Mouse (Mus musculus) limb, embryonic 10.5 days (tissue): ENCODE measurements at regions not wholly inside any gene's neighbourhood (a gene's known extent, or its start where the extent isn't known, plus 50 kb on each side); places are given as distances from the start of the nearest gene placed in this dataset.

Experiments
- DNase-seq: peaks from one replicate; pipeline ENCODE4 v3.0.0-alpha.2; 2017; ENCODE audit warnings: low spot score
- H3K27ac ChIP-seq: fragments of 300-500 bp; sonication (generic); 2 replicates; pipeline ENCODE4 v1.5.1; 2016; ENCODE audit warnings: mild to moderate bottlenecking
- H3K27me3 ChIP-seq: fragments of 300-500 bp; sonication (generic); 2 replicates; pipeline ENCODE4 v1.6.1; 2016; ENCODE audit warnings: low read depth, mild to moderate bottlenecking; ENCODE audit not compliant: poor library complexity, severe bottlenecking
- H3K36me3 ChIP-seq: fragments of 300-500 bp; sonication (generic); 2 replicates; pipeline ENCODE4 v1.6.1; 2016; ENCODE audit warnings: mild to moderate bottlenecking, moderate library complexity
- H3K4me1 ChIP-seq: fragments of 300-500 bp; sonication (generic); 2 replicates; pipeline ENCODE4 v1.6.1; 2016
- H3K4me3 ChIP-seq: fragments of 300-500 bp; sonication (generic); 2 replicates; pipeline ENCODE4 v1.5.1; 2016; ENCODE audit warnings: mild to moderate bottlenecking, moderate library complexity
- H3K9me3 ChIP-seq: fragments of 300-500 bp; sonication (generic); replicated peaks from 2 replicates; pipeline ENCODE4 v1.6.1; 2016; ENCODE audit warnings: mild to moderate bottlenecking
- WGBS: fragments of 180-500 bp; shearing (Covaris S2); methylation state at CpG from one replicate; pipeline ENCODE4 v1.1.7; 2016; 5-methylcytosine and 5-hydroxymethylcytosine counted together

GRCm38 (mm10) chr8:33997676-33998075, 113.9 kb downstream of the Gm10131 start:
- H3K27ac ChIP-seq, result no peak overlapping the region
- 29% methylated on average over 4 of the region's 4 CpGs for whole genome bisulfite sequencing
- H3K4me3 ChIP-seq, result no peak overlapping the region
- DNase-seq, result no peak
- no peaks in the 10 kb centered on the region for H3K9me3 ChIP-seq
- no peaks in the 10 kb centered on the region for H3K27me3 ChIP-seq
- peaks cover 8% of the 10 kb centered on the region for H3K4me1 ChIP-seq
- no peaks in the 10 kb centered on the region for H3K36me3 ChIP-seq

- Histone ChIP-seq H3K4me1 (peaks cover 24% of the 10 kb centered on the region), H3K27ac (peak overlapping the region; percentile 58), H3K36me3 (no peaks in the 10 kb centered on the region), H3K4me3 (no peak overlapping the region), H3K9me3 (no peaks in the 10 kb centered on the region), H3K27me3 (no peaks in the 10 kb centered on the region)
- 21% methylated on average over 11 of the region's 11 CpGs for WGBS
- peak; percentile 48 for DNase-seq
Measured at GRCm38 (mm10) chr8:33992946-33993345, 118.6 kb downstream of the Gm10131 start.

GRCm38 (mm10) chr8:33991917-33992875, 119.3 kb downstream of the Gm10131 start:
- Histone ChIP-seq H3K36me3 (no peaks in the 10 kb centered on the region), H3K27me3 (no peaks in the 10 kb centered on the region), H3K9me3 (no peaks in the 10 kb centered on the region), H3K4me3 (peak overlapping the region; percentile 19; the same call in 1 of the 2 replicates), H3K27ac (peak overlapping the region; percentile 75), H3K4me1 (peaks cover 24% of the 10 kb centered on the region)
- no peak for DNase-seq
- WGBS, result 44% methylated on average over 12 of the region's 12 CpGs

GRCm38 (mm10) chr8:33991165-33991916, 120.2 kb downstream of the Gm10131 start:
- Histone ChIP-seq H3K27me3 (no peaks in the 10 kb centered on the region), H3K9me3 (no peaks in the 10 kb centered on the region), H3K4me3 (peak overlapping the region; percentile 19; the same call in 1 of the 2 replicates), H3K36me3 (no peaks in the 10 kb centered on the region), H3K27ac (peak overlapping the region; percentile 75), H3K4me1 (peaks cover 24% of the 10 kb centered on the region)
- 35% methylated on average over 17 of the region's 17 CpGs for WGBS
- DNase-seq, result peak; percentile 57

GRCm38 (mm10) chr8:33990039-33990438, 121.5 kb downstream of the Gm10131 start:
- H3K36me3 ChIP-seq, result no peaks in the 10 kb centered on the region
- DNase-seq, result no peak
- WGBS, result 71% methylated on average over 9 of the region's 9 CpGs

GRCm38 (mm10) chr8:33987755-33988104, 123.8 kb downstream of the Gm10131 start:
- no peaks in the 10 kb centered on the region for H3K9me3 ChIP-seq
- no peak overlapping the region for H3K27ac ChIP-seq
- WGBS, result 88% methylated on average over 10 of the region's 10 CpGs
- DNase-seq, result no peak
- H3K4me3 ChIP-seq, result no peak overlapping the region
- H3K27me3 ChIP-seq, result no peaks in the 10 kb centered on the region
- peaks cover 17% of the 10 kb centered on the region for H3K4me1 ChIP-seq
- H3K36me3 ChIP-seq, result no peaks in the 10 kb centered on the region

More at GRCm38 (mm10) chr8:33990039-33990438, 121.5 kb downstream of the Gm10131 start:
- peaks cover 24% of the 10 kb centered on the region for H3K4me1 ChIP-seq
- H3K27me3 ChIP-seq, result no peaks in the 10 kb centered on the region
- H3K27ac ChIP-seq, result no peak overlapping the region
- H3K4me3 ChIP-seq, result no peak overlapping the region
- H3K9me3 ChIP-seq, result no peaks in the 10 kb centered on the region

GRCm38 (mm10) chr8:33987091-33987754, 124.3 kb downstream of the Gm10131 start:
- DNase-seq, result no peak
- Histone ChIP-seq H3K36me3 (no peaks in the 10 kb centered on the region), H3K9me3 (no peaks in the 10 kb centered on the region), H3K27me3 (no peaks in the 10 kb centered on the region), H3K27ac (no peak overlapping the region), H3K4me3 (no peak overlapping the region), H3K4me1 (peaks cover 12% of the 10 kb centered on the region)
- 85% methylated on average over 14 of the region's 15 CpGs for WGBS

- Histone ChIP-seq H3K9me3 (no peaks in the 10 kb centered on the region), H3K4me1 (peaks cover 6% of the 10 kb centered on the region), H3K27ac (no peak overlapping the region), H3K36me3 (no peaks in the 10 kb centered on the region), H3K4me3 (no peak overlapping the region), H3K27me3 (no peaks in the 10 kb centered on the region)
- no peak for DNase-seq
- 97% methylated on average over 6 of the region's 6 CpGs for WGBS
Measured at GRCm38 (mm10) chr8:33986657-33987056, 124.9 kb downstream of the Gm10131 start.

GRCm38 (mm10) chr8:33985430-33985977, 126.0 kb downstream of the Gm10131 start:
- no peak overlapping the region for H3K4me3 ChIP-seq
- WGBS, result 57% methylated on average over 11 of the region's 11 CpGs
- H3K27me3 ChIP-seq, result no peaks in the 10 kb centered on the region
- H3K36me3 ChIP-seq, result no peaks in the 10 kb centered on the region
- H3K27ac ChIP-seq, result no peak overlapping the region
- H3K4me1 ChIP-seq, result no peaks in the 10 kb centered on the region
- H3K9me3 ChIP-seq, result no peaks in the 10 kb centered on the region
- DNase-seq, result no peak

- H3K27ac ChIP-seq, result no peak overlapping the region
- H3K27me3 ChIP-seq, result no peaks in the 10 kb centered on the region; the same call in 1 of the 2 replicates
- no peaks in the 10 kb centered on the region for H3K9me3 ChIP-seq
- H3K4me3 ChIP-seq, result no peak overlapping the region
- no peaks in the 10 kb centered on the region for H3K36me3 ChIP-seq
- H3K4me1 ChIP-seq, result peaks cover 11% of the 10 kb centered on the region
- WGBS, result 78% methylated on average over 4 of the region's 4 CpGs
- DNase-seq, result no peak
Measured at GRCm38 (mm10) chr8:33981629-33982028, 129.9 kb downstream of the Gm10131 start.

- DNase-seq, result no peak
- Histone ChIP-seq H3K4me3 (no peak overlapping the region), H3K27ac (no peak overlapping the region), H3K36me3 (no peaks in the 10 kb centered on the region), H3K4me1 (peaks cover 11% of the 10 kb centered on the region), H3K9me3 (no peaks in the 10 kb centered on the region), H3K27me3 (no peaks in the 10 kb centered on the region; the same call in 1 of the 2 replicates)
- WGBS, result 53% methylated on average over 7 of the region's 7 CpGs
Measured at GRCm38 (mm10) chr8:33980999-33981398, 130.5 kb downstream of the Gm10131 start.
